Mouse (Mus musculus) G1E (cell line): ENCODE results near the gene Gm20431. TPM values are rescaled to one million over a fixed set of nuclear protein-coding genes. Genes with fewer than 3 reads are reported as not detected.

Experiments
- ATAC-seq: 2 replicates; pipeline ENCODE4 v1.8.0; 2016; ENCODE audit warnings: mild to moderate bottlenecking; ENCODE audit not compliant: insufficient number of reproducible peaks, poor library complexity, low FRiP score, severe bottlenecking; ENCODE audit errors: extremely low read depth
- DNase-seq: peaks from one replicate; pipeline ENCODE4 v3.0.0; 2012; ENCODE audit warnings: low spot score
- H3K27me3 ChIP-seq: 2 replicates; pipeline ENCODE4 v1.6.1; 2012; ENCODE audit warnings: mild to moderate bottlenecking, low read length, inconsistent platforms; ENCODE audit not compliant: insufficient read depth
- H3K36me3 ChIP-seq: replicated peaks from 2 replicates; pipeline ENCODE3; 2012; ENCODE audit warnings: mild to moderate bottlenecking, inconsistent platforms
- H3K4me1 ChIP-seq: 2 replicates; pipeline ENCODE4 v1.6.1; 2012; ENCODE audit warnings: low read depth, low read length, inconsistent platforms, mixed read lengths; ENCODE audit not compliant: insufficient read depth
- H3K4me3 ChIP-seq: 2 replicates; pipeline ENCODE4 v1.5.1; 2012; ENCODE audit warnings: low read depth, mild to moderate bottlenecking, inconsistent platforms, low read length, moderate library complexity, mixed read lengths
- H3K9me3 ChIP-seq: replicated peaks from 2 replicates; pipeline ENCODE4 v1.6.1; 2012; ENCODE audit warnings: inconsistent platforms
- CTCF ChIP-seq: IDR thresholded peaks from 2 replicates; pipeline ENCODE4 v1.5.1; 2012; ENCODE audit warnings: low read depth, low read length, inconsistent platforms, mixed read lengths
- GATA1 ChIP-seq: IDR thresholded peaks from 2 replicates; pipeline ENCODE4 v1.6.1; 2012; ENCODE audit warnings: borderline replicate concordance, low read length, inconsistent platforms, mixed read lengths
- GATA2 ChIP-seq: IDR thresholded peaks from 2 replicates; pipeline ENCODE4 v1.6.1; 2012; ENCODE audit warnings: low read depth, low read length, inconsistent platforms, borderline replicate concordance
- POLR2AphosphoS5 ChIP-seq: IDR thresholded peaks from 2 replicates; pipeline ENCODE4 v1.6.1; 2012; ENCODE audit warnings: low read depth, low read length, inconsistent platforms; ENCODE audit not compliant: insufficient replicate concordance
- TAL1 ChIP-seq: conservative IDR thresholded peaks from 2 replicates; pipeline ENCODE4 v1.6.1; 2012; ENCODE audit warnings: low read depth, low read length, inconsistent platforms, mixed read lengths
- polyA plus RNA-seq: library from polyadenylated mRNA; stranded (reverse); fragments of >175 nt; gene quantifications from 2 replicates; pipeline ENCODE4 v1.2.3, GENCODE M21; 2012
- total RNA-seq, 2 experiments: library from RNA; stranded (forward) in 1 of 2; stranded (reverse) in 1 of 2; fragments of 200-1000 nt in 1 of 2; fragments of >200 nt in 1 of 2; fragmentation: Nextera tagmentation in 1 of 2; gene quantifications; 2 replicates each; pipeline ENCODE4 v1.2.3; 2014 to 2017

Gm20431 gene
- total and polyA plus RNA-seq, 3 experiments, result 0.11 to 6.2 TPM; not detected in 1

- H3K4me3 ChIP-seq, result peak overlapping the region; percentile 1; the same call in 1 of the 2 replicates
- peaks cover 6% of the 10 kb centered on the region for H3K4me1 ChIP-seq
- DNase-seq (no peak), ATAC-seq (no peak)
- no peaks in the 10 kb centered on the region for H3K36me3 ChIP-seq
- H3K27me3 ChIP-seq, result peaks cover 20% of the 10 kb centered on the region
- TF ChIP-seq GATA2, result no peak
- H3K9me3 ChIP-seq, result no peaks in the 10 kb centered on the region
Observed at GRCm38 (mm10) chr2:167564551-167565311, 96.6 kb downstream of the Gm20431 start.

GRCm38 (mm10) chr2:167563703-167564102 is 97.6 kb downstream of the Gm20431 start:
- ATAC-seq, result no peak
- no peaks in the 10 kb centered on the region for H3K36me3 ChIP-seq
- TF ChIP-seq TAL1 (no peak), CTCF (no peak), GATA2 (no peak)
- H3K4me3 ChIP-seq, result no peak overlapping the region
- peaks cover 6% of the 10 kb centered on the region for H3K4me1 ChIP-seq
- no peaks in the 10 kb centered on the region for H3K9me3 ChIP-seq
- no peak for DNase-seq
- peaks cover 16% of the 10 kb centered on the region; the same call in 1 of the 2 replicates for H3K27me3 ChIP-seq

GRCm38 (mm10) chr2:167563035-167563434 is 98.3 kb downstream of the Gm20431 start:
- no peak for TF ChIP-seq POLR2AphosphoS5
- no peak for TF ChIP-seq CTCF
- no peak for TF ChIP-seq TAL1
- TF ChIP-seq GATA1, result no peak
- no peak for TF ChIP-seq GATA2
- H3K36me3 ChIP-seq, result no peaks in the 10 kb centered on the region
- no peak overlapping the region for H3K4me3 ChIP-seq
- no peaks in the 10 kb centered on the region for H3K9me3 ChIP-seq
- peaks cover 13% of the 10 kb centered on the region; the same call in 1 of the 2 replicates for H3K27me3 ChIP-seq
- DNase-seq (no peak), ATAC-seq (no peak)
- H3K4me1 ChIP-seq, result peaks cover 9% of the 10 kb centered on the region

GRCm38 (mm10) chr2:167562101-167562500 is 99.2 kb downstream of the Gm20431 start:
- Histone ChIP-seq H3K4me1 (peaks cover 9% of the 10 kb centered on the region), H3K36me3 (no peaks in the 10 kb centered on the region), H3K4me3 (no peak overlapping the region), H3K27me3 (peaks cover 12% of the 10 kb centered on the region; the same call in 1 of the 2 replicates), H3K9me3 (no peaks in the 10 kb centered on the region)
- DNase-seq, result no peak
- ATAC-seq, result no peak
- TF ChIP-seq GATA2 (no peak), TAL1 (no peak), POLR2AphosphoS5 (no peak), CTCF (no peak), GATA1 (no peak)

- peaks cover 7% of the 10 kb centered on the region; the same call in 1 of the 2 replicates for H3K27me3 ChIP-seq
- no peaks in the 10 kb centered on the region for H3K36me3 ChIP-seq
- ATAC-seq (no peak), DNase-seq (no peak)
- peaks cover 3% of the 10 kb centered on the region; the same call in 1 of the 2 replicates for H3K4me1 ChIP-seq
- H3K4me3 ChIP-seq, result no peak overlapping the region
- no peak for TF ChIP-seq POLR2AphosphoS5
- TF ChIP-seq TAL1, result no peak
- no peak for TF ChIP-seq GATA2
- no peak for TF ChIP-seq GATA1
- TF ChIP-seq CTCF, result no peak
- no peaks in the 10 kb centered on the region for H3K9me3 ChIP-seq
Observed at GRCm38 (mm10) chr2:167559413-167559812, 101.9 kb downstream of the Gm20431 start.

Other genes with a start within 250 kb of the Gm20431 start
- 67.4 and 90.4 TPM in 2 replicates for gene Slc9a8, start 239.8 kb downstream of the Gm20431 start, total RNA-seq (2014; fragmentation: Nextera tagmentation)
- gene Slc9a8, start 239.8 kb downstream of the Gm20431 start, total RNA-seq (2017), result 22.4 and 24.4 TPM in 2 replicates
- 10.0 and 13.2 TPM in 2 replicates for gene Slc9a8, start 239.8 kb downstream of the Gm20431 start, polyA plus RNA-seq
- 41.5 and 48.2 TPM in 2 replicates for gene Rnf114, start 168.9 kb downstream of the Gm20431 start, total RNA-seq (2014; fragmentation: Nextera tagmentation)
- 32.1 and 37.8 TPM in 2 replicates for gene Rnf114, start 168.9 kb downstream of the Gm20431 start, total RNA-seq (2017)
- 16.8 and 18.4 TPM in 2 replicates for gene Rnf114, start 168.9 kb downstream of the Gm20431 start, polyA plus RNA-seq
- 11.6 and 16.2 TPM in 2 replicates for gene Spata2, start 168.6 kb downstream of the Gm20431 start, total RNA-seq (2014; fragmentation: Nextera tagmentation)
- gene Spata2, start 168.6 kb downstream of the Gm20431 start, total RNA-seq (2017), result 6.7 and 7.6 TPM in 2 replicates
- gene Spata2, start 168.6 kb downstream of the Gm20431 start, polyA plus RNA-seq, result 26.5 and 27.9 TPM in 2 replicates
- not detected in 2 replicates for gene Snai1, start 123.3 kb downstream of the Gm20431 start, total RNA-seq (2014; fragmentation: Nextera tagmentation)
- not detected in 2 replicates for gene Snai1, start 123.3 kb downstream of the Gm20431 start, total RNA-seq (2017)
- not detected in 2 replicates for gene Snai1, start 123.3 kb downstream of the Gm20431 start, polyA plus RNA-seq
- gene Ube2v1, start 29.4 kb downstream of the Gm20431 start, total RNA-seq (2014; fragmentation: Nextera tagmentation), result 149 and 162 TPM in 2 replicates
- gene Ube2v1, start 29.4 kb downstream of the Gm20431 start, total RNA-seq (2017), result 81.3 and 83.9 TPM in 2 replicates
- gene Ube2v1, start 29.4 kb downstream of the Gm20431 start, polyA plus RNA-seq, result 197 and 203 TPM in 2 replicates
- 10.5 and 12.5 TPM in 2 replicates for gene Cebpb, start 27.4 kb upstream of the Gm20431 start, total RNA-seq (2014; fragmentation: Nextera tagmentation)
- 12.9 and 33.6 TPM in 2 replicates for gene Cebpb, start 27.4 kb upstream of the Gm20431 start, total RNA-seq (2017)
- 61.6 and 87.9 TPM in 2 replicates for gene Cebpb, start 27.4 kb upstream of the Gm20431 start, polyA plus RNA-seq
- 14.1 and 20.1 TPM in 2 replicates for gene Tmem189, start 28.3 kb upstream of the Gm20431 start, total RNA-seq (2014; fragmentation: Nextera tagmentation)
- gene Tmem189, start 28.3 kb upstream of the Gm20431 start, total RNA-seq (2017), result 17.5 and 18.3 TPM in 2 replicates
- 36.9 and 38.8 TPM in 2 replicates for gene Tmem189, start 28.3 kb upstream of the Gm20431 start, polyA plus RNA-seq